Mouse (Mus musculus): ENCODE data around the gene Kctd11.
"Not testable (repeated sequence)": the region's sequence is repeated elsewhere in the genome, so short reads cannot be mapped to it uniquely, and the experiment has no call there.

The Kctd11 gene

GRCm38 (mm10) chr11:69880853-69881603 is at the start of gene Kctd11:
Kctd11 (minus strand) TSS chr11:69881406.
- peak; percentile 22 to 52 for DNase-seq (ENCODE audit: low spot score in 2 of 2)

- not testable (repeated sequence) for DNase-seq (ENCODE audit: low spot score in 2 of 2)
Measured at GRCm38 (mm10) chr11:69930176-69930575, 49.0 kb upstream of the Kctd11 start.

GRCm38 (mm10) chr11:69929712-69930111 is 48.5 kb upstream of the Kctd11 start:
- DNase-seq (ENCODE audit: low spot score in 2 of 2): no peak

GRCm38 (mm10) chr11:69927501-69927900 is 46.3 kb upstream of the Kctd11 start:
- DNase-seq (ENCODE audit: low spot score in 2 of 2): no peak

GRCm38 (mm10) chr11:69922796-69923195 is 41.6 kb upstream of the Kctd11 start:
- DNase-seq (ENCODE audit: low spot score in 2 of 2): no peak

GRCm38 (mm10) chr11:69922012-69922756 is 41.0 kb upstream of the Kctd11 start:
- DNase-seq (ENCODE audit: low spot score in 2 of 2): no peak

GRCm38 (mm10) chr11:69921114-69922011 is 40.2 kb upstream of the Kctd11 start, which contains the start of gene Eif5a:
Eif5a (minus strand) TSS chr11:69921958.
- peak; percentile 99 to 100 for DNase-seq (ENCODE audit: low spot score in 2 of 2)

GRCm38 (mm10) chr11:69920266-69921031 is 39.2 kb upstream of the Kctd11 start:
- no peak for DNase-seq (ENCODE audit: low spot score in 2 of 2)

- no peak for DNase-seq (ENCODE audit: low spot score in 2 of 2)
Measured at GRCm38 (mm10) chr11:69919661-69920265, 38.6 kb upstream of the Kctd11 start.

GRCm38 (mm10) chr11:69919053-69919452 is 37.8 kb upstream of the Kctd11 start:
- no peak for DNase-seq (ENCODE audit: low spot score in 2 of 2)

- no peak for DNase-seq (ENCODE audit: low spot score in 2 of 2)
Measured at GRCm38 (mm10) chr11:69918118-69918517, 36.9 kb upstream of the Kctd11 start.

GRCm38 (mm10) chr11:69917379-69917948 is 36.3 kb upstream of the Kctd11 start:
- DNase-seq (ENCODE audit: low spot score in 2 of 2): no peak

GRCm38 (mm10) chr11:69916652-69917378 is 35.6 kb upstream of the Kctd11 start:
- not testable (repeated sequence) for DNase-seq (ENCODE audit: low spot score in 2 of 2)

GRCm38 (mm10) chr11:69915667-69916627 is 34.7 kb upstream of the Kctd11 start:
- no peak for DNase-seq (ENCODE audit: low spot score in 2 of 2)

- no peak for DNase-seq (ENCODE audit: low spot score in 2 of 2)
Measured at GRCm38 (mm10) chr11:69914917-69915430, 33.8 kb upstream of the Kctd11 start.

- DNase-seq (ENCODE audit: low spot score in 2 of 2): no peak
Measured at GRCm38 (mm10) chr11:69914372-69914764, 33.2 kb upstream of the Kctd11 start.

GRCm38 (mm10) chr11:69913554-69914371 is 32.6 kb upstream of the Kctd11 start, which contains the start of gene Gps2:
Gps2 (plus strand) TSS chr11:69913888.
- peak; percentile 89 to 91 for DNase-seq (ENCODE audit: low spot score in 2 of 2)

Data from frontal cortex, postnatal 25 days (tissue).